Mouse (Mus musculus): ENCODE results near the gene Usp2. TPM values are rescaled to one million over a fixed set of nuclear protein-coding genes. Genes with fewer than 3 reads are reported as not detected.

The Usp2 gene
- polyA plus RNA-seq, 1 experiment from 2014 or later: 8.9 TPM

GRCm38 (mm10) chr9:44048541-44049380 lies 18.1 kb upstream of the Usp2 start:
- peaks cover 56% of the 10 kb centered on the region for H3K27me3 ChIP-seq (ENCODE audit: low read depth, poor library complexity, severe bottlenecking)
- H3K27ac ChIP-seq: no peak overlapping the region
- peaks cover 8% of the 10 kb centered on the region for H3K4me1 ChIP-seq
- DNase-seq (ENCODE audit: low spot score): no peak
- no peak overlapping the region for H3K4me3 ChIP-seq
- H3K36me3 ChIP-seq: no peaks in the 10 kb centered on the region
- WGBS: 79% methylated on average over 15 of the region's 15 CpGs
- H3K9me3 ChIP-seq (replicated peaks): no peaks in the 10 kb centered on the region

- H3K9me3 ChIP-seq (replicated peaks): no peaks in the 10 kb centered on the region
- no peak for DNase-seq (ENCODE audit: low spot score)
- 90% methylated on average over 8 of the region's 8 CpGs for WGBS
- no peaks in the 10 kb centered on the region for H3K36me3 ChIP-seq
- H3K4me1 ChIP-seq: no peaks in the 10 kb centered on the region
- no peak overlapping the region for H3K27ac ChIP-seq
- H3K4me3 ChIP-seq: no peak overlapping the region
- peaks cover 47% of the 10 kb centered on the region for H3K27me3 ChIP-seq (ENCODE audit: low read depth, poor library complexity, severe bottlenecking)
Observed at GRCm38 (mm10) chr9:44049381-44050165, 17.2 kb upstream of the Usp2 start.

GRCm38 (mm10) chr9:44052855-44053254 lies 14.0 kb upstream of the Usp2 start:
- DNase-seq (ENCODE audit: low spot score): no peak
- Histone ChIP-seq H3K27me3 (ENCODE audit: low read depth, poor library complexity, severe bottlenecking) (peaks cover 15% of the 10 kb centered on the region; the same call in 1 of the 2 replicates), H3K36me3 (no peaks in the 10 kb centered on the region), H3K4me1 (no peaks in the 10 kb centered on the region), H3K4me3 (no peak overlapping the region), H3K27ac (no peak overlapping the region), H3K9me3 (replicated peaks) (no peaks in the 10 kb centered on the region)
- WGBS: 60% methylated on average over 3 of the region's 3 CpGs

DNA sequence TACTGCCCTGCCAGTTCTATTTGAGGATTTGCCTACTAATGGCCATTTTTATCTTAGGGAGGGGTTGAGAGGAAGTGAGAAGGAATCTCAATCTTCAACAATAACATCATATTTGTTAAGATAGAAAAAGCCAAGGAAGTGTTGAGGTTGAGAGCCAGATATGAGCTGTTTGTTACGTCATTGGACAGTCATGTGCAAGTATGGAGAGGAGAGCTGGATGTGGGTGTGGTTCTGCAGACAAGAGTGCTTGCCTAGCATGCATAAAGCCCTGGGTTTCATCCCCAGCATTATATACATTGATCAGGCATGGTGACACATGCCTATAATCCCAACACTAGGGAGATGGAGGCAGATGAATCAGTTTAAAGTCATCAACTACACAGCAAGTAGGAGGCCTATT lies 12.9 kb upstream of the Usp2 start:
- no peak overlapping the region for H3K4me3 ChIP-seq
- no peaks in the 10 kb centered on the region for H3K36me3 ChIP-seq
- no peak overlapping the region for H3K27ac ChIP-seq
- no peaks in the 10 kb centered on the region for H3K4me1 ChIP-seq
- WGBS: 76% methylated on average over 1 of the region's 1 CpGs
- 0 out of 2 replicates have a peak, but pooled peaks cover 4% of the 10 kb centered on the region for H3K27me3 ChIP-seq (ENCODE audit: low read depth, poor library complexity, severe bottlenecking)
- no peaks in the 10 kb centered on the region for H3K9me3 ChIP-seq (replicated peaks)
- DNase-seq (ENCODE audit: low spot score): no peak

GRCm38 (mm10) chr9:44058606-44059005 lies 8.2 kb upstream of the Usp2 start:
- no peak overlapping the region for H3K4me3 ChIP-seq
- H3K36me3 ChIP-seq: no peaks in the 10 kb centered on the region
- no peaks in the 10 kb centered on the region for H3K9me3 ChIP-seq (replicated peaks)
- no peak overlapping the region for H3K27ac ChIP-seq
- WGBS: 89% methylated on average over 6 of the region's 6 CpGs
- DNase-seq (ENCODE audit: low spot score): no peak
- H3K27me3 ChIP-seq (ENCODE audit: low read depth, poor library complexity, severe bottlenecking): no peaks in the 10 kb centered on the region
- H3K4me1 ChIP-seq: no peaks in the 10 kb centered on the region

DNA sequence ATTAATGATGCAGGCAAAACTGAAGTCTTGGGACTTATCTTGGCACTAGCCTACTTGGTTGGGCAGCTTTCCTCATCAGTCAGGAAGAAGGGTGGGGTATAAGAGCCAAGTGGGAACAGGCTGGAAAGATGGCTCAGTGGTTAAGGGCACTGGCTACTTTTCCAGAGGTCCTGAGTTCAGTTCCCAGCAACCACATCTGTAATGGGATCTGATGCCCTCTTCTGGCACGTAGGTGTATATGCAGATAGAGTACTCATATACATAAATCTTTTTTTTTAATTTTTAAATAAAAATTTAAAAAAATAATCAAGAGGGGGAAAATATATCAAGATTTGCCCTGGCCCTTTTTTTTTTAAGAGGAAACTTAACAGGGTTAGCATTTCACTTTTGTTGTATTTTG lies 1.6 kb upstream of the Usp2 start:
- Histone ChIP-seq H3K4me3 (no peak overlapping the region), H3K4me1 (peaks cover 19% of the 10 kb centered on the region)
- WGBS: 28% methylated on average over 1 of the region's 1 CpGs

DNA sequence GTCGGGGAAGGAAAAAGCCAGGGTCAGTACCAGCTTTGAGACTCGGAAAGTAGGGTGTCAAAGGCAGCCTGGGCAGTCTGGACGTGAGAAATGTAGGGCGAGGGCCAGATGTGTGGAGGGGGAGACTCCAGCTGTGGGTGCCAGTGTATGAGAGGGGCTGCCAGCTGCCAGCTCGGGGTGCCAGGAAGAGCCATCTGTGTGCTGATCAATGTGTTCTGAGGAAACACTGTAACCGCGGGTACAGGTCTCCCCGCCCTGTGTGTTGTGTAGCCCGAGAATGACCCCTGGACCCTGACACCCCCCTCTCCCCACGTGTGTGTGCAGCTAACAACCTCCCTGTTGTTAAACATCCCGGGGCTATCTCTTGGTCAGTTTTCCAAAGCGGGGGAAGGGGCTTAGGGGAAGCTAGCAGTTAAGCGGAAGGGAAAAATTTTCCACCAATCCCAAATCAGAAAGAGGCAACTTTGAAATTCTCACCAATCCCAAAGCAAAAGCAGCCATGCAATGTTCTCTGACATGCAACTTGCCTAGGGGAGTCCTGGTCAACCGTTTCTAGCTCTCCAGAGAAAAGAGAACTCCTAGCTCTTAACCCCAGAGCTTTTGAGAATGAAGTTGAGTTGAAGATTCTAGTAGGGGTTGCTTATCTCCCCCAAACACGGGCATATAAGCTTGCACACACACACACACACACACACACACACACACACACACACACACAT lies 579 bp downstream of the Usp2 start:
- WGBS: 9% methylated on average over 15 of the region's 15 CpGs
- H3K4me1 ChIP-seq: peaks cover 40% of the 10 kb centered on the region
- peaks cover 17% of the 10 kb centered on the region for H3K27me3 ChIP-seq (ENCODE audit: low read depth, poor library complexity, severe bottlenecking)
- H3K4me3 ChIP-seq: peak overlapping the region; percentile 62
- H3K27ac ChIP-seq: peak overlapping the region; percentile 72
- H3K36me3 ChIP-seq: no peaks in the 10 kb centered on the region
- H3K9me3 ChIP-seq (replicated peaks): no peaks in the 10 kb centered on the region
- DNase-seq (ENCODE audit: low spot score): peak; percentile 45

More for the DNA sequence above, 1.6 kb upstream of the Usp2 start:
- no peak overlapping the region for H3K27ac ChIP-seq
- H3K9me3 ChIP-seq (replicated peaks): no peaks in the 10 kb centered on the region
- H3K36me3 ChIP-seq: no peaks in the 10 kb centered on the region
- peaks cover 9% of the 10 kb centered on the region; the same call in 1 of the 2 replicates for H3K27me3 ChIP-seq (ENCODE audit: low read depth, poor library complexity, severe bottlenecking)
- DNase-seq (ENCODE audit: low spot score): no peak

DNA sequence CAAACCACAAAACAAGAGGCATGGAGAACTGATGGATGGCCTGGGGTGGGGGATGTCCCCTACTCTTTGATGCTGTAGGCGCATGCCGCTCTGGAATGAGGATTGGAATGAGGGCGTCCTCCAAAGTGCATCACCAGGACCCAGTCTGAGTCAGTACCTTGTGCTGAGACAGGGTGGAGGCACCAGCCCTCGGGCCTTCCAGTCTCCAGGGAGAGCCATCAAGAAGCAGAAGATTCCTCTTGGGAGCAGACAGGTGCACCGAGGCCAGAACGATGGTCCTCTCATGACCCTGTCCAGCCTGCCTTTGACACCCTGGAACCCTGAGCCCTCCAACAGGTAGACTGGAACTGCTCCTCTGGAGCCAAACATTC lies 1.1 kb downstream of the Usp2 start:
- WGBS: 65% methylated on average over 6 of the region's 6 CpGs
- H3K4me1 ChIP-seq: peaks cover 45% of the 10 kb centered on the region
- no peak overlapping the region for H3K27ac ChIP-seq

GRCm38 (mm10) chr9:44069252-44069651 lies 2.4 kb downstream of the Usp2 start:
- Histone ChIP-seq H3K27ac (no peak overlapping the region), H3K27me3 (ENCODE audit: low read depth, poor library complexity, severe bottlenecking) (peaks cover 22% of the 10 kb centered on the region), H3K4me3 (no peak overlapping the region), H3K9me3 (replicated peaks) (no peaks in the 10 kb centered on the region), H3K36me3 (no peaks in the 10 kb centered on the region), H3K4me1 (peaks cover 47% of the 10 kb centered on the region)
- WGBS: 10% methylated on average over 7 of the region's 7 CpGs
- DNase-seq (ENCODE audit: low spot score): no peak

More for the DNA sequence above, 1.1 kb downstream of the Usp2 start:
- no peak overlapping the region for H3K4me3 ChIP-seq
- H3K36me3 ChIP-seq: no peaks in the 10 kb centered on the region
- DNase-seq (ENCODE audit: low spot score): no peak
- H3K27me3 ChIP-seq (ENCODE audit: low read depth, poor library complexity, severe bottlenecking): peaks cover 17% of the 10 kb centered on the region
- H3K9me3 ChIP-seq (replicated peaks): no peaks in the 10 kb centered on the region

DNA sequence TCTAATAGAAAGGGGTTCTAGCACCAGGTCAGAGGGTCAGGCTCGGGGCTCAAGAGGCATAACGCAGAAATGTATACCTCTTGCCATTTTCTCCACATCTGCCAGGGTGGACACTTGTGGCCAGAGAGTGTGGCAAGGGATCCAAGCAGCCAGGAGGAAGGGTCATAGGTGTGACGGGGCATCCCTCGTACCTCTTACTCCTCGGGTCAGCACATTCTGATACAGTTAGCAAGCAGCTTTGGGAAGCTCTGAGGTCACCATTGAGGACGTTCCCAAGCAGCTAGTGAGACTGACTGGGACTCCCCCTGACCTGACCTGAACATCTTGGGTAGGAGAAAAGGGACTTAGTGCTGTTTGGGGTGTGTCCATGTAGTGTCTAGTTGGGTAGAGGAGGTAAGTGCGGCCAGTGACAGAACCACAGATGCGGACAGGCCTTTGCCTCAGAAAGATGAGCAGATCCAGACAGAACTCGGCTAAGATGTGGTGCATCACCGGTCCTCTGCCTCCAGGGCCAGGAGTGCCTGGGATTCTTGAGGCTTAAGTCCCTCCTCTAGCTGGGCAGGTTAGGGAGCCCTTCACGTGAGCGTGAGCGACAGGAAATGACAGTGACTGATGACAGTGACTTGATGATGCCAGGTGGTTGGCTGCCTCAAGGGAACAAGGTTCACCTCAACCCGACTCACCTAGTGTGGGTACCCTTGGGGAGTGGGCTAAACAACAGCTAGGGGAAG lies 3.5 kb downstream of the Usp2 start:
- no peaks in the 10 kb centered on the region for H3K9me3 ChIP-seq (replicated peaks)
- no peak overlapping the region for H3K4me3 ChIP-seq

GRCm38 (mm10) chr9:44070844-44071231 lies 4.0 kb downstream of the Usp2 start:
- no peaks in the 10 kb centered on the region for H3K9me3 ChIP-seq (replicated peaks)
- no peak overlapping the region for H3K27ac ChIP-seq
- 29% methylated on average over 8 of the region's 8 CpGs for WGBS
- peaks cover 28% of the 10 kb centered on the region for H3K27me3 ChIP-seq (ENCODE audit: low read depth, poor library complexity, severe bottlenecking)
- no peak overlapping the region for H3K4me3 ChIP-seq
- H3K36me3 ChIP-seq: no peaks in the 10 kb centered on the region
- peaks cover 47% of the 10 kb centered on the region for H3K4me1 ChIP-seq
- DNase-seq (ENCODE audit: low spot score): no peak

More for the DNA sequence above, 3.5 kb downstream of the Usp2 start:
- 60% methylated on average over 14 of the region's 14 CpGs for WGBS
- no peaks in the 10 kb centered on the region for H3K36me3 ChIP-seq
- no peak for DNase-seq (ENCODE audit: low spot score)
- H3K27me3 ChIP-seq (ENCODE audit: low read depth, poor library complexity, severe bottlenecking): peaks cover 23% of the 10 kb centered on the region
- peaks cover 47% of the 10 kb centered on the region for H3K4me1 ChIP-seq
- no peak overlapping the region for H3K27ac ChIP-seq

DNA sequence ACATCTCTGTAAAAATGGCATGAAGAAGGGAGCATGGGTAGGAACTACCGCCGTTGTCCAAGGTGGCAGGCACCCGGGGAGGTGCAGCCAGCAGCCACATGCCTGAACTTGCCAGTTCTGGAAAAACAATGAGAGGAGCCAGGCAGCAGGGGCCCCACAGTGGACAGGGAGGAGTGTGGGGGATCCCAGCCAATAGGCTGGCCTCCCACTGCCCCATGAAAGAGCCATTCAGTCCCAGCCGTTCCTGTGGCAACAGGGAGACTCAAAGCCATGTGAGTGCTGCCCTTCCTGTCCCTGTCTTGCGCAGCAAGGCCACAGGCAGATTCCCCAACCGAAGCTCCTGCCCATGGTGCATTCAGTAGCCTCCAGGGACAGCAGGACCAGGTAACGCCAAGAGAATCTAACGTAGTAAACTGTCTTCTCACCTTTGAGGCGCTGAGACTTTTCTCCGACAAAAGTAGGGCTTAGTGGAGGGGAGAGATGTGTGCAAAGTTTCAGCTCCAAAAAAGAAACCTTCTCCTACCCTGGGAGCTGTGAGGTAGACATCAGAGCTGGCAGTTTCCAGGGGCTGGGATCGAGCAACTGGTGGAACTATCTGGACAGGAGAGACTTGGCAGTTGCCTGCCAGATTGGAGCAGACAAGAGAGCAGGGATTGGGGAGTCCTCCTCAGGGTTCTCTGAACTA lies 5.2 kb downstream of the Usp2 start:
- no peak for DNase-seq (ENCODE audit: low spot score)
- Histone ChIP-seq H3K4me3 (no peak overlapping the region), H3K4me1 (peaks cover 45% of the 10 kb centered on the region), H3K36me3 (no peaks in the 10 kb centered on the region), H3K9me3 (replicated peaks) (no peaks in the 10 kb centered on the region), H3K27me3 (ENCODE audit: low read depth, poor library complexity, severe bottlenecking) (peaks cover 36% of the 10 kb centered on the region), H3K27ac (peak overlapping the region; percentile 42; the same call in 1 of the 2 replicates)
- 46% methylated on average over 11 of the region's 11 CpGs for WGBS
